Comparison of ENCODE assay signal across 9 mouse cellular contexts in genomic region chr2:115854007-115854827, GRCm38 (mm10).
DNase-seq lines count a peak whose midpoint lies in the region; ATAC-seq and TF ChIP-seq lines count a peak whose summit lies in the region.
"Had no signal": no experiment of that assay in that cellular context is flagged by ENCODE, and none has a peak within 500 bp of the region (broad histone marks: within the 10 kb centered on the region; RNA-seq: fewer than 3 reads in every experiment).

No protein-coding gene starts in this region.

- H3K4me1 ChIP-seq in heart, embryonic 16.5 days (ENCODE audit: control insufficient read depth, insufficient read depth, low read length), result peaks cover 13% of the 10 kb centered on the region
- H3K4me1 ChIP-seq in cortical plate, adult 2 months (ENCODE audit: control insufficient read depth, insufficient read depth, low read length), result no peaks in the 10 kb centered on the region
- H3K4me1 ChIP-seq in hindbrain, embryonic 12.5 days, result peaks cover 42% of the 10 kb centered on the region
- peaks cover 31% of the 10 kb centered on the region for H3K4me1 ChIP-seq in midbrain, embryonic 15.5 days

- WGBS in heart, embryonic 16.5 days, result 33% methylated on average over 14 of the region's 14 CpGs
- 8% methylated on average over 14 of the region's 14 CpGs for whole genome bisulfite sequencing in hindbrain, embryonic 12.5 days
- WGBS in midbrain, embryonic 15.5 days, result 9% methylated on average over 14 of the region's 14 CpGs

- peak overlapping the region; percentile 36 for H3K4me3 ChIP-seq in heart, embryonic 16.5 days (ENCODE audit: low read length)
- peak overlapping the region; percentile 30 for H3K4me3 ChIP-seq in cortical plate, adult 2 months (ENCODE audit: insufficient read depth, low read length)
- H3K4me3 ChIP-seq in hindbrain, embryonic 12.5 days, result peak overlapping the region; percentile 23
- no peak overlapping the region for H3K4me3 ChIP-seq in midbrain, embryonic 15.5 days

- H3K9ac ChIP-seq in heart, embryonic 16.5 days (ENCODE audit: low read length), result no peak overlapping the region
- H3K9ac ChIP-seq in hindbrain, embryonic 12.5 days, result peak overlapping the region; percentile 46
- 0 out of 2 replicates have a peak overlapping the region, but pooled peaks have one; percentile 7 for H3K9ac ChIP-seq in midbrain, embryonic 15.5 days

- H3K4me2 ChIP-seq in heart, embryonic 16.5 days (ENCODE audit: low read depth, low read length), result peak overlapping the region; percentile 75
- H3K4me2 ChIP-seq in hindbrain, embryonic 12.5 days (replicated peaks), result peak overlapping the region; percentile 56
- peak overlapping the region; percentile 41 for H3K4me2 ChIP-seq in midbrain, embryonic 15.5 days

- H3K27me3 ChIP-seq in heart, embryonic 16.5 days (ENCODE audit: control insufficient read depth, insufficient read depth, low read length), result peaks cover 23% of the 10 kb centered on the region
- peaks cover 39% of the 10 kb centered on the region for H3K27me3 ChIP-seq in hindbrain, embryonic 12.5 days
- peaks cover 45% of the 10 kb centered on the region for H3K27me3 ChIP-seq in midbrain, embryonic 15.5 days (replicated peaks)
- H3K27me3 ChIP-seq: CH12.LX had no signal

- no peak for TF ChIP-seq POLR2A in cortical plate, adult 2 months (IDR thresholded peaks at IDR 0.05; ENCODE audit: extremely low read depth, insufficient read depth, low read length)

- H3K27ac ChIP-seq in heart, embryonic 16.5 days (ENCODE audit: low read length), result no peak overlapping the region
- H3K27ac ChIP-seq in cortical plate, adult 2 months (ENCODE audit: insufficient read depth, low read length), result no peak overlapping the region
- H3K27ac ChIP-seq in hindbrain, embryonic 12.5 days, result peak overlapping the region; percentile 79
- no peak overlapping the region; the same call in 1 of the 2 replicates for H3K27ac ChIP-seq in midbrain, embryonic 15.5 days

- DNase-seq in heart, adult 18-20 months, result no peak
- DNase-seq in urinary bladder, postnatal 4 days (ENCODE audit: low spot score in 2 of 2), result no peak
- no peak for DNase-seq in urinary bladder, postnatal 10 days (ENCODE audit: low spot score)

- TF ChIP-seq CTCF in cortical plate, adult 2 months (IDR thresholded peaks at IDR 0.05; ENCODE audit: extremely low read depth, insufficient read depth, low read length), result no peak

- no peaks in the 10 kb centered on the region for H3K36me3 ChIP-seq in heart, embryonic 16.5 days (ENCODE audit: control insufficient read depth, insufficient read depth)
- H3K36me3 ChIP-seq in hindbrain, embryonic 12.5 days, result no peaks in the 10 kb centered on the region
- H3K36me3 ChIP-seq in midbrain, embryonic 15.5 days (replicated peaks), result no peaks in the 10 kb centered on the region

- H3K9me3 ChIP-seq in heart, embryonic 16.5 days (replicated peaks; ENCODE audit: control insufficient read depth, low read length), result no peaks in the 10 kb centered on the region
- no peaks in the 10 kb centered on the region for H3K9me3 ChIP-seq in hindbrain, embryonic 12.5 days (replicated peaks)
- no peaks in the 10 kb centered on the region for H3K9me3 ChIP-seq in midbrain, embryonic 15.5 days

- no peak for ATAC-seq in heart, embryonic 16.5 days (replicated peaks; ENCODE audit: extremely low read depth, insufficient read depth, low FRiP score)
- no peak for ATAC-seq in hindbrain, embryonic 12.5 days (ENCODE audit: low FRiP score)
- no peak for ATAC-seq in midbrain, embryonic 15.5 days (replicated peaks)
- ATAC-seq in cerebellum, adult (ENCODE audit: insufficient number of reproducible peaks, low FRiP score, low TSS enrichment), result no peak
